Mouse (Mus musculus) B cell, adult (primary cell): ENCODE measurements around the gene Zfp93. TPM values are rescaled to one million over a fixed set of nuclear protein-coding genes. Genes with fewer than 3 reads are reported as not detected.

Experiments
- total RNA-seq: library from RNA; stranded (reverse); gene quantifications from 4 replicates; pipeline ENCODE4 v1.2.4, GENCODE M21; 2023; ENCODE audit not compliant: inconsistent age

Zfp93 gene
- total RNA-seq: 0.18 to 1.6 TPM in 2 of 4 replicates, not detected in the others

GRCm38 (mm10) chr7:24270288-24270672 is at the start of gene Zfp93:
Gene Zfp93 (plus strand): TSS chr7:24270420.

GRCm38 (mm10) chr7:24237040-24237791 is 33.0 kb upstream of the Zfp93 start, which contains the start of gene Zfp109:
Gene Zfp109 (minus strand): TSS chr7:24237560.

GRCm38 (mm10) chr7:24254633-24255474 is 15.4 kb upstream of the Zfp93 start, which contains the start of gene Zfp108:
Gene Zfp108 (plus strand): TSS chr7:24254794.

GRCm38 (mm10) chr7:24300771-24301282 is 30.6 kb downstream of the Zfp93 start, which contains the start of gene Zfp61:
Gene Zfp61 (minus strand): TSS chr7:24301232.

GRCm38 (mm10) chr7:24316567-24317092 is 46.4 kb downstream of the Zfp93 start, which contains the start of gene Zfp94:
Gene Zfp94 (minus strand): TSS chr7:24316666.

Other genes starting within 250 kb of the Zfp93 start
- not detected in 4 replicates for gene Vmn1r183, start 217.2 kb upstream of the Zfp93 start, total RNA-seq
- 23.1 to 32.4 TPM (median 27.2 TPM) in 4 replicates for gene Zfp180, start 188.5 kb upstream of the Zfp93 start, total RNA-seq
- 3.1 to 3.9 TPM (median 3.5 TPM) in 4 replicates for gene Zfp112, start 158.1 kb upstream of the Zfp93 start, total RNA-seq
- 5.8 to 8.7 TPM (median 6.4 TPM) in 4 replicates for gene Zfp235, start 136.3 kb upstream of the Zfp93 start, total RNA-seq
- 0.16 TPM in 1 of 4 replicates, not detected in the others for gene Zfp114, start 95.4 kb upstream of the Zfp93 start, total RNA-seq
- gene Zfp111, start 59.0 kb upstream of the Zfp93 start, total RNA-seq: 0.09 TPM in 1 of 4 replicates, not detected in the others
- 1.3 to 2.2 TPM (median 1.7 TPM) in 4 replicates for gene Zfp109, start 32.9 kb upstream of the Zfp93 start, total RNA-seq
- gene Zfp108, start 15.6 kb upstream of the Zfp93 start, total RNA-seq: 0.22 to 0.27 TPM in 2 of 4 replicates, not detected in the others
- gene Zfp61, start 30.8 kb downstream of the Zfp93 start, total RNA-seq: 5.2 to 10.8 TPM (median 7.3 TPM) in 4 replicates
- 7.5 to 10.9 TPM (median 9.4 TPM) in 4 replicates for gene Zfp94, start 46.2 kb downstream of the Zfp93 start, total RNA-seq
- gene Tescl, start 63.5 kb downstream of the Zfp93 start, total RNA-seq: not detected in 4 replicates
- gene Lypd5, start 78.8 kb downstream of the Zfp93 start, total RNA-seq: not detected in 4 replicates
- gene Kcnn4, start 99.8 kb downstream of the Zfp93 start, total RNA-seq: 3.6 to 6.1 TPM (median 4.8 TPM) in 4 replicates
- 69.8 to 79.7 TPM (median 77.4 TPM) in 4 replicates for gene Smg9, start 129.2 kb downstream of the Zfp93 start, total RNA-seq
- 5.0 to 7.5 TPM (median 6.1 TPM) in 4 replicates for gene Irgc1, start 181.9 kb downstream of the Zfp93 start, total RNA-seq
- 535 to 734 TPM (median 595 TPM) in 4 replicates for gene Plaur, start 192.1 kb downstream of the Zfp93 start, total RNA-seq
- 0.78 to 3.1 TPM (median 1.9 TPM) in 4 replicates for gene Cadm4, start 211.6 kb downstream of the Zfp93 start, total RNA-seq
- gene Zfp428, start 236.6 kb downstream of the Zfp93 start, total RNA-seq: 1.4 to 2.2 TPM (median 1.7 TPM) in 4 replicates
- not detected in 4 replicates for gene AC161166.1, start 242.0 kb downstream of the Zfp93 start, total RNA-seq